Mouse (Mus musculus) kidney, adult 2 months (tissue): Measurements from ENCODE around the gene Cltrn.

Experiments
- CTCF ChIP-seq: fragments of 200-500 bp; conservative IDR thresholded peaks from 2 replicates; pipeline ENCODE4 v1.5.1; 2011; ENCODE audit warnings: low read depth, mild to moderate bottlenecking, control low read depth, low read length, moderate library complexity, mixed read lengths; ENCODE audit not compliant: insufficient read depth, insufficient read length
- POLR2A ChIP-seq: fragments of 200-500 bp; IDR thresholded peaks from one replicate; pipeline ENCODE4 v1.6.1; 2011; ENCODE audit warnings: low read depth, low read length, control low read depth

GRCm38 (mm10) chrX:164089916-164090315, 1.3 kb downstream of the Cltrn start:
- TF ChIP-seq POLR2A (no peak), CTCF (no peak)
